Mouse (Mus musculus) lung, postnatal 0 days (tissue): ENCODE data around the gene Eloa. TPM values are rescaled to one million over a fixed set of nuclear protein-coding genes. Genes with fewer than 3 reads are reported as not detected.

Experiments
- ATAC-seq: fragments of 200-750 bp; cut with Nextera tagmentation; 2 replicates; pipeline ENCODE4 v1.8.0; 2017; ENCODE audit warnings: moderate library complexity
- DNase-seq: peaks from one replicate; pipeline ENCODE4 v3.0.0-alpha.2; 2016; ENCODE audit warnings: low spot score
- H3K27ac ChIP-seq: fragments of 300-500 bp; sonication (generic); 2 replicates; pipeline ENCODE4 v1.5.1; 2014; ENCODE audit warnings: antibody characterized with exemption, mild to moderate bottlenecking, low read length, mixed read lengths
- H3K27me3 ChIP-seq: fragments of 300-500 bp; sonication (generic); replicated peaks from 2 replicates; pipeline ENCODE4 v1.6.1; 2014; ENCODE audit warnings: low read length, mixed read lengths; ENCODE audit not compliant: insufficient read depth
- H3K36me3 ChIP-seq: fragments of 300-500 bp; sonication (generic); 2 replicates; pipeline ENCODE4 v1.6.1; 2014; ENCODE audit warnings: low read length, mixed read lengths; ENCODE audit not compliant: insufficient read depth
- H3K4me1 ChIP-seq: fragments of 300-500 bp; sonication (generic); 2 replicates; pipeline ENCODE4 v1.6.1; 2014; ENCODE audit warnings: antibody characterized with exemption, low read depth, low read length, mixed read lengths; ENCODE audit not compliant: insufficient read depth
- H3K4me2 ChIP-seq: fragments of 300-500 bp; sonication (generic); replicated peaks from 2 replicates; pipeline ENCODE4 v1.6.1; 2014; ENCODE audit warnings: low read depth, mild to moderate bottlenecking, low read length, moderate library complexity, mixed read lengths
- H3K4me3 ChIP-seq: fragments of 300-500 bp; sonication (generic); 2 replicates; pipeline ENCODE4 v1.5.1; 2014; ENCODE audit warnings: low read depth, low read length
- H3K9ac ChIP-seq: fragments of 300-500 bp; sonication (generic); replicated peaks from 2 replicates; pipeline ENCODE4 v1.6.1; 2014; ENCODE audit warnings: low read depth, mild to moderate bottlenecking
- H3K9me3 ChIP-seq: fragments of 300-500 bp; sonication (generic); 2 replicates; pipeline ENCODE4 v1.6.1; 2016; ENCODE audit warnings: low read length, mixed read lengths
- CTCF ChIP-seq: IDR thresholded peaks from 2 replicates; pipeline ENCODE4 v1.5.1; 2016; ENCODE audit warnings: antibody characterized with exemption, mild to moderate bottlenecking
- EP300 ChIP-seq: IDR thresholded peaks from 2 replicates; pipeline ENCODE4 v1.6.1; 2016; ENCODE audit warnings: antibody characterized with exemption, mild to moderate bottlenecking, control low read depth
- WGBS: fragments of 180-500 bp; shearing (Covaris S2); extraction: QIAGEN DNeasy Blood & Tissue Kit; methylation state at CpG from one replicate; pipeline ENCODE4 v1.1.7; 2014; 5-methylcytosine and 5-hydroxymethylcytosine counted together
- polyA plus RNA-seq: library from polyadenylated mRNA; unstranded; fragments of >200 nt; fragmentation: Nextera tagmentation; extraction: Ambion mirVana; gene quantifications from 2 replicates; pipeline ENCODE4 v1.2.1, GENCODE M21; 2015

Eloa gene
- polyA plus RNA-seq, 1 experiment from 2014 or later = 25.6 TPM

- 66% methylated on average over 4 of the region's 4 CpGs for WGBS
- Histone ChIP-seq H3K4me2 (no peak overlapping the region), H3K4me3 (no peak overlapping the region), H3K9ac (no peak overlapping the region), H3K27me3 (no peaks in the 10 kb centered on the region), H3K9me3 (no peaks in the 10 kb centered on the region), H3K27ac (no peak overlapping the region), H3K36me3 (no peaks in the 10 kb centered on the region), H3K4me1 (no peaks in the 10 kb centered on the region)
- no peak for TF ChIP-seq EP300
- no peak for TF ChIP-seq CTCF
- ATAC-seq (no peak), DNase-seq (no peak)
These were observed 13.5 kb upstream of the Eloa start for GRCm38 (mm10) chr4:136035078-136035477.

DNA sequence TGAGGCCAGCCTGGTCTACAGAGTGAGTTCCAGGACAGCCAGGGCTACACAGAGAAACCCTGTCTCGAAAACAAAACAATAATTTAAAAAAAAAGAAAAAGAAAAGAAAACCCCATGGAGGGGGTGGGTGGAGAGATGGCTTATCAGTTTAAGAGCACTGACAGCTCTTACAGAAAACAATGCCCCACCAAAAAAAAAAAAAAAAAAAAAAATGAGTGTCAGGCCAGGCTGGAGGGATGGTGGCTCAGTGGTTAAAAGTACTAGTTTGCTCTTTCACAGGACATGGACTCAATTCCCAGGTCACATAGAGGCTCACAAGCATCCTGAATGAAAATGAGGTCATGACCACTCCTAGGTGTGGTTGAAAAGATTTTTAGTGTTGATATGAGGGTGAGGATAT lies 11.7 kb upstream of the Eloa start:
- Histone ChIP-seq H3K27ac (no peak overlapping the region), H3K36me3 (no peaks in the 10 kb centered on the region), H3K4me1 (no peaks in the 10 kb centered on the region), H3K9ac (no peak overlapping the region), H3K9me3 (no peaks in the 10 kb centered on the region), H3K4me3 (no peak overlapping the region), H3K27me3 (no peaks in the 10 kb centered on the region), H3K4me2 (no peak overlapping the region)
- TF ChIP-seq CTCF = no peak
- TF ChIP-seq EP300 = no peak
- ATAC-seq (no peak), DNase-seq (no peak)
- WGBS = 50% methylated on average over 1 of the region's 1 CpGs

DNA sequence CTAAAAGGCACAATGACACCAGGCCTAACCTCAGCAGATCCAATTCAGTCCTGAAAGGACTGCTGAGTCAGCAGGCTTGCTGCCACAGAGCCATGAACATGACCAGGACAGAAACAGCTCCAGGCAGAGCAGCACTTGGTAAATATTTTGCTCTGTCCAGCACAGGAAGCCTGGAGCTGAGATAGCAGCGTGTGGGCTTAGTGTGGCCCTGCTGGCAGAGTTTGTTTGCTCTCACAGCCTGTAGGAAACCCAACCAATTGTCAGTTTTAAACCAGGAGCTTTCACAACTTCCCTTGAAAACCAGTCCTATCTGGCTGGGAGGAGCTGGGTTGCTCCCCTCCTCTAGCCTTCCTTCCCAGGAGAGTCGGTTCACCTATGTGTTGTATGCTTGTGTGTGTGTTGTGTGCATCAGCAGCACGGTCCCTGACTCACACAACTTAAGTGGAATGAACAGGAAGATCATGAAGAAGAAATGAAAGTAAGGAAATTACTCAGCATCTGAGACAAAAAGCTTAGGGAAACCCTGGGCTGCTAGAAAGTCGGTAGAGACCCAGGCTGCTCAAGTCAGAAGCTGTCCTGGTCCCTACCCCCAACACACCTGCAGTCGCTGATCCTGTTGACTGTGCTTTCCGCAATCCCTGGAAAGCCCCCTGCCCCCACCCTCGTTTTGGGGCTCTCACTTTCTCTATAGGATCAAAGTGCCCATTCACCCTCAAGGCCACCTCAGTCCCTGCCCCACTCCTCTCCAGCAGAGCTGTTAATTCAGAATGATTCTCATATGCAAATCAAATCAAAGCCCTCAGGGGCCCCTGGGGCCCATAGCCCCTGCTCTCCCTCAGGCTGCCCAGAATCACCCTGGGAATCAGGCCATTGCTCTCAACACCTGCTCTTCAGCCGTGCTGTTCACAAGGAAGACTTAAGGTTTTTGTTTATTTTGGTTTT lies 9.7 kb upstream of the Eloa start:
- no peak overlapping the region for H3K4me3 ChIP-seq
- no peaks in the 10 kb centered on the region for H3K27me3 ChIP-seq
- ATAC-seq = peak; percentile 82
- no peaks in the 10 kb centered on the region for H3K36me3 ChIP-seq
- H3K9me3 ChIP-seq = no peaks in the 10 kb centered on the region
- DNase-seq = peak; percentile 58
- 0 out of 2 replicates have a peak overlapping the region, but pooled peaks have one; percentile 8 for H3K4me2 ChIP-seq
- H3K9ac ChIP-seq = 0 out of 2 replicates have a peak overlapping the region, but pooled peaks have one; percentile 0
- 0 out of 2 replicates have a peak, but pooled peaks have one; percentile 5 for TF ChIP-seq CTCF
- TF ChIP-seq EP300 = no peak
- H3K27ac ChIP-seq = peak overlapping the region; percentile 44; the same call in 1 of the 2 replicates
- no peaks in the 10 kb centered on the region for H3K4me1 ChIP-seq
- WGBS = 11% methylated on average over 8 of the region's 8 CpGs

- no peak overlapping the region for H3K4me2 ChIP-seq
- no peak overlapping the region for H3K9ac ChIP-seq
- H3K27me3 ChIP-seq = no peaks in the 10 kb centered on the region
- H3K27ac ChIP-seq = no peak overlapping the region
- no peaks in the 10 kb centered on the region for H3K4me1 ChIP-seq
- no peaks in the 10 kb centered on the region for H3K9me3 ChIP-seq
- H3K4me3 ChIP-seq = no peak overlapping the region
- 63% methylated on average over 5 of the region's 5 CpGs for WGBS
- no peak for ATAC-seq
- no peak for TF ChIP-seq EP300
- TF ChIP-seq CTCF = no peak
- H3K36me3 ChIP-seq = no peaks in the 10 kb centered on the region
- no peak for DNase-seq
These were observed 7.1 kb upstream of the Eloa start for GRCm38 (mm10) chr4:136028689-136029088.

DNA sequence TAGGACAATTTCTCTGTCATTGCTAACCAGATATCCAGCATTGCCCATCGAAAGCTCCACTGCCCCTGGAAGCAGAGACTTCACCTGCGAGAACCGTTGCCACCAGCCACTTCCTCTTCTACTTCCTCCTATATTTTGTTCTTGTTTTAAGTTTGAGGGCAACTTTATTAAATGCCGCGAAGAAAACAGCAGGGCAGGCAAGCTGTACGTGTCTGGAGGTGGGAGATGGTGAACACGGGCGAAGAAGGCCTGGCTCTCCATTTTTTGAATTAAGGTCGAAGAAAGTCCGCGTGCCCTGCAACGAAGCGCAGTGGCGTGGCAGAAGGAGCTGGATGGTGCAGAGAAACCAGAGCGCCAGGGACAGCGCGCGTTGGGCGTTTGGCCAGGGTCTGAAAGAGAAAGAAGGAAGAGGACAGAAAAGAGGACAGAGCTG lies 6.6 kb upstream of the Eloa start:
- Histone ChIP-seq H3K36me3 (no peaks in the 10 kb centered on the region), H3K4me2 (no peak overlapping the region), H3K9ac (no peak overlapping the region), H3K27ac (no peak overlapping the region), H3K4me3 (no peak overlapping the region), H3K4me1 (no peaks in the 10 kb centered on the region), H3K9me3 (no peaks in the 10 kb centered on the region), H3K27me3 (no peaks in the 10 kb centered on the region)
- 80% methylated on average over 19 of the region's 19 CpGs for WGBS
- DNase-seq = no peak
- ATAC-seq = no peak
- TF ChIP-seq EP300 (no peak), CTCF (no peak)

DNA sequence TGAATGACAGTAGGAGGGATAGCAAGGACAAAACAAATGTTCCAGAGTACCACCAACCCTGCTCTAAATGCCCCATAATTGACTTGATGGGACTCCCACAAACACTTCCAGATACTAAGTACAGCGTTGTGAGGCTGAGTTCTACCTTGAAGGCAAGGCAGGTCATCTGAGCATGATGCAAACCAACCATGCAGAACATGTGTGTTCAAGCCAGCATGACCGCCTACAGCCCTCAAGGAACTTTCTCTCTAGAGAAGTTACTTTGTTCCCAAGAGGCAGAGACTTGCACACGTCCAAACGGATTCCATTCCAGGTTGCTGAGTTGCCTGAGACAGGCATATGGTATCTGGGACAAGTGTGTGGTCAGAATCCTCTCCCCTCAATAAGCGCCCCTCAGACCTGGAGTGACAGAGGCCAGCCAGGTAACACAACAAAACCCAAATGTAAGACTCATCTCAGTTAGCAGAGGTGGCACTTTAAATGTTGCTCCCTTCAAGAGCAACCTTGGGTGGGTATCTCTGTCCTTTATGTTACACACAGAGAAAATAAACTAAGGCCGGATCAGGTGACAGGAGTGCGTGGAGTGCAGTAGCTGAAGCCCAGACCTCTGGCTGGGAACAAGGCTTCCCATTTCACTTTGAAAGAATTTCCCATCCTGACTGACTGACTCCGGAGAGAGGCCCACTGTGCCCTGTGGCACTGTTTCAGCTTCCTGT lies 6.0 kb upstream of the Eloa start:
- no peaks in the 10 kb centered on the region for H3K36me3 ChIP-seq
- no peak for DNase-seq
- no peak overlapping the region for H3K9ac ChIP-seq
- H3K4me1 ChIP-seq = no peaks in the 10 kb centered on the region
- no peak overlapping the region for H3K4me2 ChIP-seq
- TF ChIP-seq EP300 (no peak), CTCF (no peak)
- ATAC-seq = no peak
- WGBS = 70% methylated on average over 8 of the region's 8 CpGs
- no peaks in the 10 kb centered on the region for H3K9me3 ChIP-seq
- H3K27me3 ChIP-seq = no peaks in the 10 kb centered on the region
- H3K4me3 ChIP-seq = no peak overlapping the region
- H3K27ac ChIP-seq = no peak overlapping the region
